Mouse (Mus musculus): ENCODE measurements around the gene Ccdc34.

DNA sequence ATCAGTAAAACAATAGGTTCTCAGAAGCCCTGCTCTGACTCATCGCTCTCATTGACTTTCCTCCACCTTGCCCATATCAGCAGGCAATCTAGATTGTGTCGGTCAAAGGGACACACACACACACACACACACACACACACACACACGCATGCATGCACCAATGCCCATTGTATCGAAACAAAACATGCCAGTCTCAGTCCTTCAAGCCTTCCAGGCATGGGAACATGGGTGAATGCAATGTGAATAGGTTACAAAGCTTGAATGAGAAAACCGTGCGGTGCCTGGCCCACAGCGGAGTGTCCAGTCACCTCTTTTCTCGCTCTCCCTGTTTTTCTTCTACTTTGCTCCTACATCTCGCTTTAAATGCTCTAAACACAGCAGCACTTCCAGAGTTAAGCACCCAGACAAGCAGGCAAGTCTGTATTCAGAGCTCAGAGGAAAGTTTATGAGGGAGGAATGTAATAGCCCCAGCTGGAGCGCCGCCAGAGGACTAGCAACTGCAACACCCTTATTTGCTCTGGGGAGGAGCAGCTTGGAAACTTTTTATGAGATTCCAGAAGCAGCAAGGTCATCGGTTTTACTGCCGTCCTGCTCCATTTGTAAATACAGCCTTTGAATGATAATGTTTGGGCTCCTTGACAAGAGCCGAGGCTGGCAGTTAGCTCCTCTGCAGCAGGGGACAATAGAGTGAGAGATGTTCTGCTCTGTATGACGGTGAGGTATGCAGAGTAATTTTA lies 174.5 kb downstream of the Ccdc34 start:
- no peak for TF ChIP-seq CTCF (IDR thresholded peaks at IDR 0.05; ENCODE audit: control insufficient read depth, insufficient read depth, low read length)
- no peak for TF ChIP-seq POLR2A (IDR thresholded peaks at IDR 0.05; ENCODE audit: borderline replicate concordance, control insufficient read depth, low read depth, low read length)

Data from bone marrow, adult 2 months (tissue).